Mouse (Mus musculus) heart, embryonic 10.5 days (tissue): ENCODE results near the gene Repin1. TPM values are rescaled to one million over a fixed set of nuclear protein-coding genes. Genes with fewer than 3 reads are reported as not detected.
"Not testable (repeated sequence)": the region's sequence is repeated elsewhere in the genome, so short reads cannot be mapped to it uniquely, and the experiment has no call there.

Experiments
- DNase-seq: peaks from one replicate; pipeline ENCODE4 v3.0.0-alpha.2; 2017; ENCODE audit warnings: low spot score
- H3K27ac ChIP-seq: fragments of 300-500 bp; sonication (generic); 2 replicates; pipeline ENCODE4 v1.5.1; 2016; ENCODE audit warnings: mild to moderate bottlenecking
- H3K27me3 ChIP-seq: fragments of 300-500 bp; sonication (generic); 2 replicates; pipeline ENCODE4 v1.6.1; 2016; ENCODE audit warnings: mild to moderate bottlenecking; ENCODE audit not compliant: poor library complexity, insufficient read depth, severe bottlenecking
- H3K36me3 ChIP-seq: fragments of 300-500 bp; sonication (generic); 2 replicates; pipeline ENCODE4 v1.6.1; 2016; ENCODE audit warnings: mild to moderate bottlenecking, moderate library complexity
- H3K4me1 ChIP-seq: fragments of 300-500 bp; sonication (generic); 2 replicates; pipeline ENCODE4 v1.6.1; 2016; ENCODE audit warnings: mild to moderate bottlenecking
- H3K4me3 ChIP-seq: fragments of 300-500 bp; sonication (generic); 2 replicates; pipeline ENCODE4 v1.5.1; 2016; ENCODE audit warnings: mild to moderate bottlenecking, moderate library complexity
- H3K9me3 ChIP-seq: fragments of 300-500 bp; sonication (generic); 2 replicates; pipeline ENCODE4 v1.6.1; 2016; ENCODE audit warnings: mild to moderate bottlenecking, moderate library complexity
- WGBS: fragments of 180-500 bp; shearing (Covaris S2); methylation state at CpG from one replicate; pipeline ENCODE4 v1.1.7; 2016; 5-methylcytosine and 5-hydroxymethylcytosine counted together
- polyA plus RNA-seq: library from polyadenylated mRNA; unstranded; fragments of >200 nt; fragmentation: Nextera tagmentation; extraction: Ambion mirVana; gene quantifications from 2 replicates; pipeline ENCODE4 v1.2.1, GENCODE M21; 2016

The Repin1 gene
- polyA plus RNA-seq, 1 experiment from 2014 or later, result 33.2 TPM

GRCm38 (mm10) chr6:48613464-48613863 is 19.8 kb downstream of the Repin1 start:
- H3K4me1 ChIP-seq, result peaks cover 17% of the 10 kb centered on the region; the same call in 1 of the 2 replicates
- H3K9me3 ChIP-seq, result no peaks in the 10 kb centered on the region
- WGBS, result 75% methylated on average over 4 of the region's 4 CpGs
- DNase-seq, result no peak
- peaks cover 26% of the 10 kb centered on the region for H3K36me3 ChIP-seq
- no peak overlapping the region for H3K4me3 ChIP-seq
- H3K27me3 ChIP-seq, result no peaks in the 10 kb centered on the region
- H3K27ac ChIP-seq, result no peak overlapping the region

DNA sequence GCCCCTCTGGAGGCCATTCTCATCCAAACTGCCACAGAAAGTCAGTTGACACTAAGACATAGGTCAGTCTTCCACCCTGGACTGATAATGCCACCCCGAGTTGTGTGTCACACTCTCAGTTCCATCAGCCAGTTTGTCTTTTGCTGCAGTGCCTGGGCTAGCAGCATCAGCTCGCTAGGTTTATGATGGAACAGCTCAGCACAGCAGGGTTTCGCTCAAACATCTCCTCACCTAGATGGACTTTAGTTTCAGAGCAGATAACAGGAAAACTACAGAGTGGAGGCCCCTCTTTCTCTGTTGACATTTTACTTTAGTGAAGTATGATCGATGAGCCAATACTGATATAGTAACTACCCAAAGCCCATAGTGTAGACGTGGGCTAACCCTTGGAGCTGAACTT is 21.1 kb downstream of the Repin1 start:
- H3K36me3 ChIP-seq, result peaks cover 35% of the 10 kb centered on the region
- no peak for DNase-seq
- WGBS, result 79% methylated on average over 5 of the region's 5 CpGs

DNA sequence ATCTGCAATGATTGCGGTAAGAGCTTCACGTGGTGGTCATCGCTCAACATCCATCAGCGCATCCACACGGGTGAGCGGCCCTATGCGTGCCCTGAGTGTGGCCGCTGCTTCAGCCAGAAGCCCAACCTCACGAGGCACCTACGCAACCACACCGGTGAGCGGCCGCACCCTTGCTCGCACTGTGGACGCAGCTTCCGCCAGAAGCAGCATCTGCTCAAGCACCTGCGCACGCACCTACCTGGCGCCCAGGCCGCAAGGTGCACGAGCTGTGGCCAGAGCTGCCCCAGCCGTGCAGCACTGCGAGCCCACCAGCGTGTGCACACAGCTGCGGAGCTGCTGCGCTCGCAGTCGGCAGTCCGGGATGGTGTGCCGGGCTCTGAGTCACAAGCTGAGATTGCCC is 26.3 kb downstream of the Repin1 start:
- no peak overlapping the region for H3K27ac ChIP-seq
- WGBS, result 86% methylated on average over 30 of the region's 30 CpGs
- no peaks in the 10 kb centered on the region for H3K4me1 ChIP-seq
- H3K36me3 ChIP-seq, result peaks cover 39% of the 10 kb centered on the region
- DNase-seq, result no peak
- no peaks in the 10 kb centered on the region for H3K9me3 ChIP-seq
- no peak overlapping the region for H3K4me3 ChIP-seq
- peaks cover 5% of the 10 kb centered on the region; the same call in 1 of the 2 replicates for H3K27me3 ChIP-seq

More for the DNA sequence above, 21.1 kb downstream of the Repin1 start:
- Histone ChIP-seq H3K4me1 (peaks cover 6% of the 10 kb centered on the region; the same call in 1 of the 2 replicates), H3K27me3 (no peaks in the 10 kb centered on the region), H3K4me3 (no peak overlapping the region), H3K27ac (no peak overlapping the region), H3K9me3 (no peaks in the 10 kb centered on the region)

GRCm38 (mm10) chr6:48622186-48622843 is 28.6 kb downstream of the Repin1 start:
- H3K27me3 ChIP-seq, result peaks cover 17% of the 10 kb centered on the region
- not testable (repeated sequence) for H3K27ac ChIP-seq, H3K4me1 ChIP-seq, H3K9me3 ChIP-seq, H3K4me3 ChIP-seq, DNase-seq
- WGBS, result 89% methylated on average over 8 of the region's 8 CpGs
- H3K36me3 ChIP-seq, result peaks cover 36% of the 10 kb centered on the region

DNA sequence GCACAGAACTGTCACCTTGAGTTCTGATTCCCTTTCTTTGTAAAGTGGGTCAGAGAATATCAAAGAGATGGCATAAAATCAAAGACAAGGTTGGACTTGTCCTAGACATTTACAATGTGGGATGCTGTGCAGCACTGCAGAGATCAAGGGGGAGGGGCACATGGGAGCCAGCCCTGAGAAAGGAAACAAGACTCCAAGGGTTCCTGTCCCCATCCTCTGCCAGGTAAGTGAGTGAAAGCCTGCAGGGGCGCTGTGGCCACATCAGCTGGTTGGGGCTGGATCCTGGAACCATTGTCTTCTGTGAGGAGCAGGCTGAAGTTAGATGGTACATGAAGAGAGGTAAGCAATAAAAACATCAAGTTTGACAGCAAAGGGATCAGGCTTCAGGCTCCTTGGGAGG is 29.8 kb downstream of the Repin1 start:
- Histone ChIP-seq H3K27me3 (peaks cover 28% of the 10 kb centered on the region), H3K36me3 (peaks cover 32% of the 10 kb centered on the region), H3K4me1 (peaks cover 12% of the 10 kb centered on the region), H3K27ac (no peak overlapping the region), H3K4me3 (no peak overlapping the region), H3K9me3 (no peaks in the 10 kb centered on the region)
- 41% methylated on average over 1 of the region's 1 CpGs for WGBS
- DNase-seq, result no peak

DNA sequence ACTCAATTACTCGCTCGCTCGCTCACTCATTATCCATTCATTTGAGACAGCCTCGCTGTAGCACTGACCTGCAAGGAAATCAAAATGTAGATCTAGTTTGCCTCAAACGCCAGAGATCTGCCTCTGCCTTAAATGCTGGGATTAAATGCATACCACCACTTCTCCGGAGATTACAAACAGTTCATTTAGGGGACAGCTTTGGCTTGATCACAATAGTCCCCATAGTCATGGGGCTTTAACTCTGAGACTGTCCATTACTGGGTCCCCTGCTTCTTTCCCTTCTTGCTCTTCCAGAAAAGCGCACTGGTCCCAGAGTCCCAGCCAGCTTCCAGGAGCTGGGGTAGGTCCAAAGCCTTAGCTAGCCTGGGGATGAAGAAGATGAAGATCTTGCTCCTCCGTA is 32.8 kb downstream of the Repin1 start, which contains the start of gene AI854703:
TSS of gene AI854703 (plus strand) at position 301 of the 400 bp plus-strand sequence.
- Histone ChIP-seq H3K4me3 (peak within 1 kb of the TSS; percentile 67), H3K9me3 (no peaks in the 10 kb centered on the region), H3K27me3 (peaks cover 58% of the 10 kb centered on the region), H3K27ac (peak within 1 kb of the TSS; percentile 73), H3K4me1 (peaks cover 26% of the 10 kb centered on the region), H3K36me3 (0 out of 2 replicates have a peak, but pooled peaks cover 6% of the 10 kb centered on the region)
- 26% methylated on average over 8 of the region's 8 CpGs for WGBS
- DNase-seq, result no peak

GRCm38 (mm10) chr6:48626984-48627383 is 33.3 kb downstream of the Repin1 start:
- peak overlapping the region; percentile 73 for H3K27ac ChIP-seq
- no peaks in the 10 kb centered on the region for H3K9me3 ChIP-seq
- peaks cover 26% of the 10 kb centered on the region for H3K4me1 ChIP-seq
- under 1% methylated on average over 32 of the region's 32 CpGs for WGBS
- peaks cover 63% of the 10 kb centered on the region for H3K27me3 ChIP-seq
- H3K4me3 ChIP-seq, result peak overlapping the region; percentile 67
- H3K36me3 ChIP-seq, result 0 out of 2 replicates have a peak, but pooled peaks cover under 1% of the 10 kb centered on the region
- DNase-seq, result no peak

GRCm38 (mm10) chr6:48627511-48627924 is 33.8 kb downstream of the Repin1 start:
- DNase-seq, result no peak
- H3K27ac ChIP-seq, result peak overlapping the region; percentile 73
- H3K4me1 ChIP-seq, result peaks cover 26% of the 10 kb centered on the region
- H3K4me3 ChIP-seq, result peak overlapping the region; percentile 67
- H3K9me3 ChIP-seq, result no peaks in the 10 kb centered on the region
- peaks cover 67% of the 10 kb centered on the region for H3K27me3 ChIP-seq
- WGBS, result 9% methylated on average over 7 of the region's 7 CpGs
- H3K36me3 ChIP-seq, result no peaks in the 10 kb centered on the region

DNA sequence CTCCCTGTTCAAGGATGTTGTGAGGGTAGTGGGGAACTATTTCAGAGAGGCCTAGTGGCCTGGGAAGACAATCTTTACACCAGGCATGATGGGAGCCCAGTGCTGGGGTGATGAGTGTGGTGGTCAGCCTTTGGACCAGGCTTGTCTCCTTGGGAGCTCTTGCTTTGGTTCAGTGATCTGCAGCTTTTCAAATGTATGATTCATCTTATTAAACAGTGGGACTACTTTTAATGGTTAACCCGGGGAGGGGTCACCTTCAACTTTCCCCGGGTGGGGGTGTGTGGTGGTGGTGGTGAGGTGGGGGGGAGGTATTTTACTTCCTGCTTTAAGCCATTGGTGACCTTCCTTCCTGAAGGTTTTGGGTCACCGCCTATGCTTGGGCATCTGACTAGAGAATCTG is 34.7 kb downstream of the Repin1 start:
- Histone ChIP-seq H3K4me1 (peaks cover 26% of the 10 kb centered on the region), H3K4me3 (no peak overlapping the region), H3K27ac (0 out of 2 replicates have a peak overlapping the region, but pooled peaks have one; percentile 81), H3K9me3 (no peaks in the 10 kb centered on the region), H3K36me3 (no peaks in the 10 kb centered on the region), H3K27me3 (peaks cover 75% of the 10 kb centered on the region)
- WGBS, result 79% methylated on average over 3 of the region's 3 CpGs
- DNase-seq, result no peak

- WGBS, result 9% methylated on average over 54 of the region's 54 CpGs
- Histone ChIP-seq H3K4me3 (peak overlapping the region; percentile 63), H3K9me3 (no peaks in the 10 kb centered on the region), H3K27me3 (peaks cover 75% of the 10 kb centered on the region), H3K4me1 (peaks cover 26% of the 10 kb centered on the region), H3K27ac (peak overlapping the region; percentile 81), H3K36me3 (no peaks in the 10 kb centered on the region)
- DNase-seq, result no peak
These were observed 35.4 kb downstream of the Repin1 start for GRCm38 (mm10) chr6:48628808-48629660.

GRCm38 (mm10) chr6:48629661-48630034 is 36.0 kb downstream of the Repin1 start:
- Histone ChIP-seq H3K9me3 (no peaks in the 10 kb centered on the region), H3K4me3 (peak overlapping the region; percentile 63), H3K27me3 (peaks cover 71% of the 10 kb centered on the region), H3K36me3 (no peaks in the 10 kb centered on the region), H3K4me1 (peaks cover 26% of the 10 kb centered on the region), H3K27ac (peak overlapping the region; percentile 81)
- no peak for DNase-seq
- 6% methylated on average over 13 of the region's 13 CpGs for WGBS

- no peaks in the 10 kb centered on the region for H3K9me3 ChIP-seq
- H3K4me1 ChIP-seq, result peaks cover 26% of the 10 kb centered on the region
- 86% methylated on average over 8 of the region's 8 CpGs for WGBS
- no peaks in the 10 kb centered on the region for H3K36me3 ChIP-seq
- H3K4me3 ChIP-seq, result no peak overlapping the region
- no peak overlapping the region for H3K27ac ChIP-seq
- H3K27me3 ChIP-seq, result peaks cover 62% of the 10 kb centered on the region
- no peak for DNase-seq
These were observed 37.1 kb downstream of the Repin1 start for GRCm38 (mm10) chr6:48630831-48631230.

DNA sequence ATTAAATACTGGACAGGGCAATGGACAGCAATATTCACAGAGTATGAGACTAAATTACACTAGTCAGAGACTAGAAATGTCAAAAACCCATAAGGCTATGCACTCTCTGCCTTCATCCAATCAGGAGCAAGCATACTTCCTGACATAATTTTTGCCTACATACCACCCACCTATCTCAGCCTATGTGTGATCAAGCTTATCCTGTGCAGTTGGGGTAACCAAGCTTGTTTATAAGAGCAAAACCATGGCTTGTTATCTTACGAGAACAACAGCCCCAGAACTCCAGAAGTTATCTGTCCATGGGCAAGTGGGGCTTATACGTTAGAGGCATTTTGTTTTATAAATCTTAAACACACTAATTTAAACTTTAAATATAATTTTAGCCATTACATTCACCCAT is 41.4 kb downstream of the Repin1 start:
- no peak for DNase-seq
- H3K36me3 ChIP-seq, result no peaks in the 10 kb centered on the region
- H3K9me3 ChIP-seq, result no peaks in the 10 kb centered on the region
- 75% methylated on average over 2 of the region's 2 CpGs for WGBS
- H3K4me3 ChIP-seq, result no peak overlapping the region
- H3K27me3 ChIP-seq, result peaks cover 30% of the 10 kb centered on the region
- H3K27ac ChIP-seq, result no peak overlapping the region
- H3K4me1 ChIP-seq, result peaks cover 10% of the 10 kb centered on the region
